In the genomic region with DNA sequence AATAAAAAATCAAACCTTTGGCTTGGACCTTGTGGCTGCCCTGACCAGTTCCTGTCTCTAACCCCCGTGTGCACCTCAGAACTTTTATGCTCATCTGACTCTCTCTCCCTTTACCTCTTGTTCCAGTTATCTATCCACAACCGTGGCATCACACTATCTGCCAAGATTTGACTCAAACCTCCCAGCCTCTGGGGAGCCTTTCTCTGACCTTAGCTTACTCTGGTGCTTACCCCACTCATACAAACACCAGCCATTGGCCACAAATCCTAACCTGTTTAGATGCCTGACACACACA, we compare ENCODE assay signal across 19 mouse cellular contexts. TPM values are rescaled to one million over a fixed set of nuclear protein-coding genes. Genes with fewer than 3 reads are reported as not detected.
DNase-seq lines count a peak whose midpoint lies in the region; ATAC-seq and TF ChIP-seq lines count a peak whose summit lies in the region.
"Had no signal": no experiment of that assay in that cellular context is flagged by ENCODE, and none has a peak within 500 bp of the region (broad histone marks: within the 10 kb centered on the region; RNA-seq: fewer than 3 reads in every experiment).

No protein-coding gene starts in this region.

- no peak for TF ChIP-seq EP300 in MEL (IDR thresholded peaks at IDR 0.05; ENCODE audit: low read depth in 1 of 2, low read length in 2 of 2)

- H3K4me1 ChIP-seq in kidney, embryonic 14.5 days (ENCODE audit: control insufficient read depth, insufficient read depth, low read length), result peaks cover 8% of the 10 kb centered on the region; the same call in 1 of the 2 replicates
- H3K4me1 ChIP-seq in midbrain, embryonic 10.5 days, result peaks cover 46% of the 10 kb centered on the region
- peaks cover 13% of the 10 kb centered on the region for H3K4me1 ChIP-seq in midbrain, embryonic 16.5 days (ENCODE audit: control insufficient read depth, insufficient read depth, low read length)
- peaks cover 56% of the 10 kb centered on the region for H3K4me1 ChIP-seq in E14TG2a.4 (replicated peaks; ENCODE audit: low read depth, low read length)
- peaks cover 8 to 14% of the 10 kb centered on the region in 2 experiments for H3K4me1 ChIP-seq in MEL (ENCODE audit: control insufficient read depth in 1 of 2, insufficient read depth in 2 of 2, low read length in 2 of 2)

- no peak overlapping the region for H3K4me2 ChIP-seq in kidney, embryonic 14.5 days (replicated peaks; ENCODE audit: low read depth, low read length)
- no peak overlapping the region for H3K4me2 ChIP-seq in midbrain, embryonic 16.5 days (ENCODE audit: low read length)
- H3K4me2 ChIP-seq: embryonic facial prominence, embryonic 13.5 days; forebrain, embryonic 13.5 days had no signal

- no peaks in the 10 kb centered on the region for H3K9me3 ChIP-seq in kidney, embryonic 14.5 days (ENCODE audit: control insufficient read depth, low read length)
- no peaks in the 10 kb centered on the region; the same call in 1 of the 2 replicates for H3K9me3 ChIP-seq in midbrain, embryonic 10.5 days (replicated peaks)
- H3K9me3 ChIP-seq in midbrain, embryonic 16.5 days (replicated peaks; ENCODE audit: control insufficient read depth, low read length, poor library complexity, severe bottlenecking), result 0 out of 2 replicates have a peak, but pooled peaks cover 2% of the 10 kb centered on the region
- H3K9me3 ChIP-seq in E14TG2a.4 (ENCODE audit: low read length), result peaks cover 20% of the 10 kb centered on the region
- H3K9me3 ChIP-seq in MEL (replicated peaks; ENCODE audit: insufficient read depth, low read length), result no peaks in the 10 kb centered on the region
- H3K9me3 ChIP-seq: embryonic facial prominence, embryonic 13.5 days; forebrain, embryonic 13.5 days; G1E; heart, embryonic 12.5 days had no signal

- WGBS in kidney, embryonic 14.5 days, result 49% methylated on average over 2 of the region's 2 CpGs
- 4% methylated on average over 2 of the region's 2 CpGs for WGBS in midbrain, embryonic 10.5 days
- WGBS in midbrain, embryonic 16.5 days, result 5% methylated on average over 2 of the region's 2 CpGs

- no peak for DNase-seq in kidney, postnatal 36 days
- DNase-seq in midbrain, embryonic 10.5 days (ENCODE audit: low spot score), result peak; percentile 36
- DNase-seq in MEL (ENCODE audit: low read depth, low spot score), result peak; percentile 39
- no peak for DNase-seq in right cerebral cortex, postnatal 25 days
- DNase-seq: adrenal gland, adult 2 months; adrenal gland, postnatal 25 days; cerebellum, adult 9-11 months; cerebellum, postnatal 36 days; forebrain, postnatal 0 days; gastrocnemius, postnatal 14 days; heart, adult 2 months had no signal

- ATAC-seq in kidney, embryonic 14.5 days (ENCODE audit: low FRiP score, low TSS enrichment), result no peak
- ATAC-seq in midbrain, embryonic 16.5 days, result no peak
- ATAC-seq: forebrain, embryonic 13.5 days; forebrain, postnatal 0 days; hindbrain, embryonic 16.5 days had no signal

- H3K79me2 ChIP-seq in MEL (ENCODE audit: control insufficient read depth, insufficient read depth, low read length, poor library complexity), result peaks cover 5% of the 10 kb centered on the region; the same call in 1 of the 2 replicates

- TF ChIP-seq POLR2A in MEL (IDR thresholded peaks at IDR 0.05; ENCODE audit: control insufficient read depth in 1 of 2, insufficient read depth in 1 of 2, low read depth in 1 of 2, low read length in 2 of 2, poor library complexity in 1 of 2), result no peak

- H3K27me3 ChIP-seq in kidney, embryonic 14.5 days (ENCODE audit: control insufficient read depth, insufficient read depth, low read length), result no peaks in the 10 kb centered on the region
- peaks cover 21% of the 10 kb centered on the region; the same call in 1 of the 2 replicates for H3K27me3 ChIP-seq in midbrain, embryonic 10.5 days (ENCODE audit: low read depth, poor library complexity, severe bottlenecking)
- no peaks in the 10 kb centered on the region for H3K27me3 ChIP-seq in midbrain, embryonic 16.5 days (ENCODE audit: control insufficient read depth, insufficient read depth, low read depth, low read length)
- no peaks in the 10 kb centered on the region for H3K27me3 ChIP-seq in E14TG2a.4 (ENCODE audit: insufficient read depth, low read length)
- no peaks in the 10 kb centered on the region for H3K27me3 ChIP-seq in MEL (ENCODE audit: control insufficient read depth in 1 of 2, insufficient read depth in 2 of 2, low read length in 2 of 2)
- H3K27me3 ChIP-seq: heart, embryonic 12.5 days had no signal

- H3K4me3 ChIP-seq in kidney, embryonic 14.5 days (ENCODE audit: low read length), result no peak overlapping the region
- no peak overlapping the region for H3K4me3 ChIP-seq in midbrain, embryonic 10.5 days
- no peak overlapping the region for H3K4me3 ChIP-seq in midbrain, embryonic 16.5 days (ENCODE audit: low read depth, low read length)
- peak overlapping the region; percentile 53 for H3K4me3 ChIP-seq in E14TG2a.4 (replicated peaks; ENCODE audit: low read length)
- no peak overlapping the region for H3K4me3 ChIP-seq in MEL (ENCODE audit: control insufficient read depth in 1 of 2, insufficient read depth in 1 of 2, low read depth in 2 of 2, low read length in 2 of 2)
- H3K4me3 ChIP-seq: embryonic facial prominence, embryonic 13.5 days; forebrain, embryonic 13.5 days; heart, adult 2 months; heart, embryonic 12.5 days had no signal

- H3K9ac ChIP-seq in kidney, embryonic 14.5 days (ENCODE audit: low read depth, low read length), result no peak overlapping the region
- H3K9ac ChIP-seq in midbrain, embryonic 16.5 days (ENCODE audit: low read depth, low read length), result no peak overlapping the region
- H3K9ac ChIP-seq in MEL (ENCODE audit: control insufficient read depth, low read depth, low read length, poor library complexity, severe bottlenecking), result peak overlapping the region; percentile 35; the same call in 1 of the 2 replicates
- H3K9ac ChIP-seq: embryonic facial prominence, embryonic 13.5 days; forebrain, embryonic 13.5 days; forebrain, postnatal 0 days; heart, embryonic 12.5 days had no signal

- H3K36me3 ChIP-seq in kidney, embryonic 14.5 days (ENCODE audit: control insufficient read depth, insufficient read depth, low read length), result no peaks in the 10 kb centered on the region
- H3K36me3 ChIP-seq in midbrain, embryonic 10.5 days, result no peaks in the 10 kb centered on the region
- no peaks in the 10 kb centered on the region for H3K36me3 ChIP-seq in midbrain, embryonic 16.5 days (ENCODE audit: control insufficient read depth, insufficient read depth, low read length)
- 0 out of 2 replicates have a peak, but pooled peaks cover 3% of the 10 kb centered on the region for H3K36me3 ChIP-seq in E14TG2a.4 (ENCODE audit: insufficient read depth, low read length)
- peaks cover 0 to 18% of the 10 kb centered on the region in 2 experiments; a peak in 2 of 4 replicates for H3K36me3 ChIP-seq in MEL (ENCODE audit: control insufficient read depth in 1 of 2, insufficient read depth in 2 of 2, low read length in 2 of 2)
- H3K36me3 ChIP-seq: embryonic facial prominence, embryonic 13.5 days; heart, embryonic 12.5 days had no signal

- TF ChIP-seq CTCF in E14TG2a.4 (conservative IDR thresholded peaks at IDR 0.05; ENCODE audit: low read length) (no peak), MEL (IDR thresholded peaks at IDR 0.05 in 2 of 3, conservative IDR thresholded peaks at IDR 0.05 in 1 of 3; ENCODE audit: control insufficient read depth in 1 of 3, insufficient read depth in 1 of 3, low read depth in 2 of 3, low read length in 3 of 3, poor library complexity in 1 of 3, severe bottlenecking in 1 of 3) (no peak)

- TF ChIP-seq RAD21 in MEL (IDR thresholded peaks at IDR 0.05; ENCODE audit: low read depth, low read length), result no peak

- peak overlapping the region; percentile 27; the same call in 1 of the 2 replicates for H3K27ac ChIP-seq in kidney, embryonic 14.5 days (ENCODE audit: low read depth, low read length)
- peak overlapping the region; percentile 94 for H3K27ac ChIP-seq in midbrain, embryonic 10.5 days (replicated peaks)
- H3K27ac ChIP-seq in midbrain, embryonic 16.5 days (ENCODE audit: low read length), result no peak overlapping the region
- peak overlapping the region; percentile 11; the same call in 1 of the 2 replicates for H3K27ac ChIP-seq in MEL (ENCODE audit: control insufficient read depth, low read depth, low read length)
- H3K27ac ChIP-seq: embryonic facial prominence, embryonic 13.5 days; forebrain, embryonic 13.5 days; heart, adult 2 months had no signal

TF ChIP-seq in MEL, 35 proteins besides CTCF, POLR2A, EP300 and RAD21:
- TF ChIP-seq ETS1 (IDR thresholded peaks at IDR 0.05; ENCODE audit: low read depth, low read length), result no peak
- no peak for TF ChIP-seq NRF1 (IDR thresholded peaks at IDR 0.05; ENCODE audit: insufficient read depth, low read depth, low read length, poor library complexity, severe bottlenecking)
- TF ChIP-seq GABPA (IDR thresholded peaks at IDR 0.05; ENCODE audit: low read depth, low read length), result no peak
- TF ChIP-seq UBTF (IDR thresholded peaks at IDR 0.05; ENCODE audit: borderline replicate concordance, insufficient read depth, low read depth, low read length), result no peak
- TF ChIP-seq CHD2 (IDR thresholded peaks at IDR 0.05; ENCODE audit: low read length), result no peak
- no peak for TF ChIP-seq BHLHE40 (IDR thresholded peaks at IDR 0.05; ENCODE audit: borderline replicate concordance, low read depth, low read length)
- no peak for TF ChIP-seq USF1 (IDR thresholded peaks at IDR 0.05; ENCODE audit: low read depth, low read length)
- no peak for TF ChIP-seq MAX (IDR thresholded peaks at IDR 0.05; ENCODE audit: low read length)
- TF ChIP-seq MAFK (IDR thresholded peaks at IDR 0.05; ENCODE audit: borderline replicate concordance, low read depth, low read length), result no peak
- no peak for TF ChIP-seq TBP (IDR thresholded peaks at IDR 0.05; ENCODE audit: low read depth, low read length)
- TF ChIP-seq SMC3 (IDR thresholded peaks at IDR 0.05; ENCODE audit: low read depth, low read length), result no peak
- TF ChIP-seq MXI1 (IDR thresholded peaks at IDR 0.05; ENCODE audit: low read depth, low read length), result no peak
- TF ChIP-seq HCFC1 (IDR thresholded peaks at IDR 0.05; ENCODE audit: low read depth, low read length), result no peak
- TF ChIP-seq ZMIZ1 (IDR thresholded peaks at IDR 0.05; ENCODE audit: low read depth, low read length), result no peak
- TF ChIP-seq E2F4 (IDR thresholded peaks at IDR 0.05; ENCODE audit: borderline replicate concordance, low read depth, low read length), result no peak
- no peak for TF ChIP-seq ZNF384 (IDR thresholded peaks at IDR 0.05; ENCODE audit: low read depth, low read length)
- no peak for TF ChIP-seq CHD1 (IDR thresholded peaks at IDR 0.05; ENCODE audit: low read depth, low read length)
- no peak for TF ChIP-seq SIN3A (IDR thresholded peaks at IDR 0.05; ENCODE audit: low read length)

RNA-seq across cellular contexts. Expression of a gene that starts 6.0 kb away (rescaled TPM):
- 9.8 and 12.3 TPM in 2 replicates for polyA plus RNA-seq in kidney, embryonic 14.5 days (2014; fragmentation: Nextera tagmentation; extraction: Ambion mirVana)
- polyA plus RNA-seq in midbrain, embryonic 10.5 days (2016; fragmentation: Nextera tagmentation; extraction: Ambion mirVana), result 5.9 and 6.8 TPM in 2 replicates
- polyA plus RNA-seq in midbrain, embryonic 16.5 days (2015; fragmentation: Nextera tagmentation; extraction: Ambion mirVana), result 4.8 and 6.1 TPM in 2 replicates
- 7.8 and 10.8 TPM in 2 replicates for total RNA-seq in MEL (2012; rRNA removed)
- 10 to 100 TPM; 25.9 to 76.0 TPM for polyA plus RNA-seq in MEL (2012; ENCODE audit: insufficient read depth in 1 of 2, insufficient read length in 2 of 2, low read depth in 1 of 2, low replicate concordance in 2 of 2, missing spikeins in 1 of 2)

Comparison
In these comparisons a context has a peak if more than half of its experiments do, and no peak if none do; other contexts are left out.
1. DNase-seq: peak in midbrain, embryonic 10.5 days (single experiment) and MEL (single experiment); none in kidney, postnatal 36 days (0 of 2) and right cerebral cortex, postnatal 25 days (single experiment).